In genomic region chr9:86594357-86594767, GRCm38 (mm10) we compare ENCODE assay signal across 7 mouse cellular contexts. TPM values are rescaled to one million over a fixed set of nuclear protein-coding genes. Genes with fewer than 3 reads are reported as not detected.
DNase-seq lines count a peak whose midpoint lies in the region; ATAC-seq and TF ChIP-seq lines count a peak whose summit lies in the region.
"Not testable (repeated sequence)": the region's sequence is repeated elsewhere in the genome, so short reads cannot be mapped to it uniquely, and the experiment has no call there.

No protein-coding gene starts in this region.

- not testable (repeated sequence) for TF ChIP-seq EP300 in heart, postnatal 0 days (IDR thresholded peaks at IDR 0.05; ENCODE audit: low read depth)

- not testable (repeated sequence) for H3K27me3 ChIP-seq in heart, embryonic 13.5 days (replicated peaks); heart, postnatal 0 days (ENCODE audit: control insufficient read depth, insufficient read depth, low read length); intestine, embryonic 14.5 days (replicated peaks; ENCODE audit: control insufficient read depth, insufficient read depth, low read length); lung, embryonic 15.5 days; midbrain, embryonic 11.5 days (ENCODE audit: control insufficient read depth, insufficient read depth, low read length)

- H3K27ac ChIP-seq in heart, embryonic 13.5 days (replicated peaks): peak overlapping the region; percentile 34
- not testable (repeated sequence) for H3K27ac ChIP-seq in heart, postnatal 0 days (ENCODE audit: low read depth); intestine, embryonic 14.5 days (ENCODE audit: low read depth); lung, embryonic 15.5 days; midbrain, embryonic 11.5 days (ENCODE audit: low read depth, low read length)

- 15% methylated on average over 10 of the region's 10 CpGs for WGBS in heart, embryonic 13.5 days
- 10% methylated on average over 9 of the region's 10 CpGs for WGBS in heart, postnatal 0 days
- WGBS in intestine, embryonic 14.5 days: 47% methylated on average over 9 of the region's 10 CpGs
- 9% methylated on average over 10 of the region's 10 CpGs for whole genome bisulfite sequencing in lung, embryonic 15.5 days
- 70% methylated on average over 10 of the region's 10 CpGs for WGBS in midbrain, embryonic 11.5 days

- H3K4me2 ChIP-seq in heart, embryonic 13.5 days: peak overlapping the region; percentile 57
- H3K4me2 ChIP-seq in heart, postnatal 0 days (ENCODE audit: low read depth, low read length): peak overlapping the region; percentile 24; the same call in 1 of the 2 replicates
- H3K4me2 ChIP-seq in intestine, embryonic 14.5 days (ENCODE audit: low read length); lung, embryonic 15.5 days; midbrain, embryonic 11.5 days: not testable (repeated sequence)

- TF ChIP-seq CTCF in heart, postnatal 0 days (IDR thresholded peaks at IDR 0.05; ENCODE audit: low read depth): not testable (repeated sequence)

- peaks cover 28% of the 10 kb centered on the region for H3K4me1 ChIP-seq in heart, embryonic 13.5 days
- peaks cover 12% of the 10 kb centered on the region for H3K4me1 ChIP-seq in heart, postnatal 0 days (ENCODE audit: control insufficient read depth, insufficient read depth)
- not testable (repeated sequence) for H3K4me1 ChIP-seq in intestine, embryonic 14.5 days (replicated peaks; ENCODE audit: control insufficient read depth, insufficient read depth, low read length); midbrain, embryonic 11.5 days (ENCODE audit: control insufficient read depth, insufficient read depth, low read length)
- peaks cover 19% of the 10 kb centered on the region for H3K4me1 ChIP-seq in lung, embryonic 15.5 days

- ATAC-seq in heart, embryonic 13.5 days (ENCODE audit: extremely low read depth, insufficient number of reproducible peaks, low FRiP score, low TSS enrichment): peak; percentile 32; the same call in 1 of the 2 replicates
- ATAC-seq in heart, postnatal 0 days (ENCODE audit: insufficient read depth, low read depth): peak; percentile 68
- ATAC-seq in intestine, embryonic 14.5 days (replicated peaks; ENCODE audit: low FRiP score, low TSS enrichment, low read depth): peak; percentile 36; the same call in 1 of the 2 replicates
- peak; percentile 69 for ATAC-seq in lung, embryonic 15.5 days (ENCODE audit: borderline replicate concordance, extremely low read depth, low FRiP score, low TSS enrichment)
- ATAC-seq in midbrain, embryonic 11.5 days (ENCODE audit: low FRiP score): not testable (repeated sequence)

- H3K4me3 ChIP-seq in heart, embryonic 13.5 days; heart, postnatal 0 days (ENCODE audit: low read depth, low read length); intestine, embryonic 14.5 days (ENCODE audit: low read depth, low read length); lung, embryonic 15.5 days; midbrain, embryonic 11.5 days (ENCODE audit: low read depth, low read length): not testable (repeated sequence)

- H3K9ac ChIP-seq in heart, embryonic 13.5 days: 0 out of 2 replicates have a peak overlapping the region, but pooled peaks have one; percentile 34
- H3K9ac ChIP-seq in heart, postnatal 0 days (replicated peaks; ENCODE audit: low read depth, low read length); intestine, embryonic 14.5 days (ENCODE audit: low read length); lung, embryonic 15.5 days; midbrain, embryonic 11.5 days (ENCODE audit: low read length): not testable (repeated sequence)

- not testable (repeated sequence) for H3K9me3 ChIP-seq in heart, embryonic 13.5 days; heart, postnatal 0 days (replicated peaks; ENCODE audit: control insufficient read depth, low read length); intestine, embryonic 14.5 days (ENCODE audit: control insufficient read depth, low read length); lung, embryonic 15.5 days; midbrain, embryonic 11.5 days (ENCODE audit: control insufficient read depth, low read length)

- peaks cover 30% of the 10 kb centered on the region for H3K36me3 ChIP-seq in heart, embryonic 13.5 days
- H3K36me3 ChIP-seq in heart, postnatal 0 days (replicated peaks; ENCODE audit: control insufficient read depth, insufficient read depth, low read length); intestine, embryonic 14.5 days (ENCODE audit: control insufficient read depth, insufficient read depth, low read length); lung, embryonic 15.5 days; midbrain, embryonic 11.5 days (ENCODE audit: control insufficient read depth, insufficient read depth, low read length): not testable (repeated sequence)

- DNase-seq in heart, adult 11 months: peak; percentile 84
- DNase-seq in heart, postnatal 0 days (ENCODE audit: low spot score); intestine, embryonic 14.5 days (ENCODE audit: low spot score): not testable (repeated sequence)
- DNase-seq in midbrain, embryonic 11.5 days (ENCODE audit: low spot score, missing footprints): peak; percentile 70
- peak; percentile 50 for DNase-seq in testis, postnatal 10 days (ENCODE audit: low spot score)

RNA-seq across cellular contexts. Expression of gene Rwdd2a, which starts 22.6 kb away (rescaled TPM):
- 3.9 and 4.1 TPM in 2 replicates for polyA plus RNA-seq in heart, embryonic 13.5 days (2015; fragmentation: Nextera tagmentation; extraction: Ambion mirVana)
- not detected in 2 replicates for total RNA-seq in heart, postnatal 0 days (2014; rRNA removed; ENCODE audit: low replicate concordance)
- 2.2 and 2.5 TPM in 2 replicates for polyA plus RNA-seq in heart, postnatal 0 days (2015; fragmentation: Nextera tagmentation; extraction: Ambion mirVana)
- polyA plus RNA-seq in intestine, embryonic 14.5 days (2014; fragmentation: Nextera tagmentation; extraction: Ambion mirVana): 2.4 and 4.2 TPM in 2 replicates
- 4.4 and 5.3 TPM in 2 replicates for polyA plus RNA-seq in lung, embryonic 15.5 days (2015; fragmentation: Nextera tagmentation; extraction: Ambion mirVana)
- 5.1 and 5.2 TPM in 2 replicates for polyA plus RNA-seq in midbrain, embryonic 11.5 days (2014; fragmentation: Nextera tagmentation; extraction: Ambion mirVana)

RNA-seq across cellular contexts. Expression of gene Pgm3, which starts 22.7 kb away (rescaled TPM):
- polyA plus RNA-seq in heart, embryonic 13.5 days (2015; fragmentation: Nextera tagmentation; extraction: Ambion mirVana): 21.6 and 23.4 TPM in 2 replicates
- 6.8 and 17.2 TPM in 2 replicates for total RNA-seq in heart, postnatal 0 days (2014; rRNA removed; ENCODE audit: low replicate concordance)
- polyA plus RNA-seq in heart, postnatal 0 days (2015; fragmentation: Nextera tagmentation; extraction: Ambion mirVana): 11.9 and 12.1 TPM in 2 replicates
- 32.3 and 34.0 TPM in 2 replicates for polyA plus RNA-seq in intestine, embryonic 14.5 days (2014; fragmentation: Nextera tagmentation; extraction: Ambion mirVana)
- 40.6 and 41.2 TPM in 2 replicates for polyA plus RNA-seq in lung, embryonic 15.5 days (2015; fragmentation: Nextera tagmentation; extraction: Ambion mirVana)
- 34.8 and 38.1 TPM in 2 replicates for polyA plus RNA-seq in midbrain, embryonic 11.5 days (2014; fragmentation: Nextera tagmentation; extraction: Ambion mirVana)
